Mouse (Mus musculus): Measurements from ENCODE around the gene Hoxb9. TPM values are rescaled to one million over a fixed set of nuclear protein-coding genes. Genes with fewer than 3 reads are reported as not detected.
A peak's percentile ranks its signal among the peaks of the same experiment; 100 is the strongest.

Hoxb9 gene
- polyA plus RNA-seq, 1 experiment from 2014 or later, result not detected

GRCm38 (mm10) chr11:96255111-96255995 is 15.9 kb upstream of the Hoxb9 start:
- Histone ChIP-seq H3K4me1 (ENCODE audit: control insufficient read depth, insufficient read depth, low read length) (no peaks in the 10 kb centered on the region), H3K36me3 (ENCODE audit: control insufficient read depth, insufficient read depth, low read length) (no peaks in the 10 kb centered on the region), H3K27me3 (ENCODE audit: control insufficient read depth, insufficient read depth, low read length) (peaks cover 100% of the 10 kb centered on the region), H3K9me3 (ENCODE audit: control insufficient read depth, low read length) (no peaks in the 10 kb centered on the region), H3K27ac (ENCODE audit: low read depth, low read length) (no peak overlapping the region), H3K9ac (ENCODE audit: low read length) (no peak overlapping the region), H3K4me3 (ENCODE audit: low read depth, low read length) (no peak overlapping the region), H3K4me2 (no peak overlapping the region)
- WGBS, result 2% methylated on average over 39 of the region's 39 CpGs
- no peak for ATAC-seq (ENCODE audit: low FRiP score)
- DNase-seq (ENCODE audit: low spot score, missing footprints), result peak; percentile 95

- H3K27ac ChIP-seq (ENCODE audit: low read depth, low read length), result no peak overlapping the region
- peak; percentile 86 for DNase-seq (ENCODE audit: low spot score, missing footprints)
- no peak for ATAC-seq (ENCODE audit: low FRiP score)
- 4% methylated on average over 14 of the region's 14 CpGs for WGBS
- no peaks in the 10 kb centered on the region for H3K9me3 ChIP-seq (ENCODE audit: control insufficient read depth, low read length)
- H3K4me3 ChIP-seq (ENCODE audit: low read depth, low read length), result no peak overlapping the region
- no peaks in the 10 kb centered on the region for H3K4me1 ChIP-seq (ENCODE audit: control insufficient read depth, insufficient read depth, low read length)
- peaks cover 100% of the 10 kb centered on the region for H3K27me3 ChIP-seq (ENCODE audit: control insufficient read depth, insufficient read depth, low read length)
- H3K9ac ChIP-seq (ENCODE audit: low read length), result no peak overlapping the region
- no peaks in the 10 kb centered on the region for H3K36me3 ChIP-seq (ENCODE audit: control insufficient read depth, insufficient read depth, low read length)
- H3K4me2 ChIP-seq, result no peak overlapping the region
Observed at GRCm38 (mm10) chr11:96255996-96256445, 15.2 kb upstream of the Hoxb9 start.

- Histone ChIP-seq H3K4me3 (ENCODE audit: low read depth, low read length) (no peak overlapping the region), H3K27ac (ENCODE audit: low read depth, low read length) (no peak overlapping the region), H3K27me3 (ENCODE audit: control insufficient read depth, insufficient read depth, low read length) (peaks cover 100% of the 10 kb centered on the region), H3K9ac (ENCODE audit: low read length) (no peak overlapping the region), H3K9me3 (ENCODE audit: control insufficient read depth, low read length) (no peaks in the 10 kb centered on the region), H3K4me2 (no peak overlapping the region), H3K4me1 (ENCODE audit: control insufficient read depth, insufficient read depth, low read length) (no peaks in the 10 kb centered on the region), H3K36me3 (ENCODE audit: control insufficient read depth, insufficient read depth, low read length) (no peaks in the 10 kb centered on the region)
- 21% methylated on average over 2 of the region's 2 CpGs for WGBS
- no peak for ATAC-seq (ENCODE audit: low FRiP score)
- peak; percentile 79 for DNase-seq (ENCODE audit: low spot score, missing footprints)
Observed at GRCm38 (mm10) chr11:96257141-96257540, 14.1 kb upstream of the Hoxb9 start.

- no peaks in the 10 kb centered on the region for H3K36me3 ChIP-seq (ENCODE audit: control insufficient read depth, insufficient read depth, low read length)
- H3K27me3 ChIP-seq (ENCODE audit: control insufficient read depth, insufficient read depth, low read length), result peaks cover 100% of the 10 kb centered on the region
- no peak overlapping the region for H3K27ac ChIP-seq (ENCODE audit: low read depth, low read length)
- H3K4me1 ChIP-seq (ENCODE audit: control insufficient read depth, insufficient read depth, low read length), result no peaks in the 10 kb centered on the region
- no peak overlapping the region for H3K4me2 ChIP-seq
- no peaks in the 10 kb centered on the region for H3K9me3 ChIP-seq (ENCODE audit: control insufficient read depth, low read length)
- DNase-seq (ENCODE audit: low spot score, missing footprints) (no peak), ATAC-seq (ENCODE audit: low FRiP score) (no peak)
- H3K9ac ChIP-seq (ENCODE audit: low read length), result no peak overlapping the region
- 9% methylated on average over 2 of the region's 2 CpGs for WGBS
- H3K4me3 ChIP-seq (ENCODE audit: low read depth, low read length), result no peak overlapping the region
Observed at GRCm38 (mm10) chr11:96259038-96259437, 12.2 kb upstream of the Hoxb9 start.

GRCm38 (mm10) chr11:96259511-96259910 is 11.7 kb upstream of the Hoxb9 start:
- 0% methylated on average over 1 of the region's 1 CpGs for WGBS
- DNase-seq (ENCODE audit: low spot score, missing footprints) (no peak), ATAC-seq (ENCODE audit: low FRiP score) (no peak)

GRCm38 (mm10) chr11:96260310-96260970 is 10.8 kb upstream of the Hoxb9 start:
- H3K4me2 ChIP-seq, result no peak overlapping the region
- WGBS, result 1% methylated on average over 23 of the region's 23 CpGs
- no peaks in the 10 kb centered on the region for H3K9me3 ChIP-seq (ENCODE audit: control insufficient read depth, low read length)
- H3K36me3 ChIP-seq (ENCODE audit: control insufficient read depth, insufficient read depth, low read length), result no peaks in the 10 kb centered on the region
- no peaks in the 10 kb centered on the region for H3K4me1 ChIP-seq (ENCODE audit: control insufficient read depth, insufficient read depth, low read length)
- no peak overlapping the region for H3K4me3 ChIP-seq (ENCODE audit: low read depth, low read length)
- peaks cover 100% of the 10 kb centered on the region for H3K27me3 ChIP-seq (ENCODE audit: control insufficient read depth, insufficient read depth, low read length)
- ATAC-seq (ENCODE audit: low FRiP score) (no peak), DNase-seq (ENCODE audit: low spot score, missing footprints) (peak; percentile 91)
- H3K27ac ChIP-seq (ENCODE audit: low read depth, low read length), result no peak overlapping the region
- H3K9ac ChIP-seq (ENCODE audit: low read length), result no peak overlapping the region

More at GRCm38 (mm10) chr11:96259511-96259910, 11.7 kb upstream of the Hoxb9 start:
- H3K9ac ChIP-seq (ENCODE audit: low read length), result no peak overlapping the region
- peaks cover 100% of the 10 kb centered on the region for H3K27me3 ChIP-seq (ENCODE audit: control insufficient read depth, insufficient read depth, low read length)
- H3K9me3 ChIP-seq (ENCODE audit: control insufficient read depth, low read length), result no peaks in the 10 kb centered on the region
- no peaks in the 10 kb centered on the region for H3K36me3 ChIP-seq (ENCODE audit: control insufficient read depth, insufficient read depth, low read length)
- no peak overlapping the region for H3K27ac ChIP-seq (ENCODE audit: low read depth, low read length)
- H3K4me2 ChIP-seq, result no peak overlapping the region
- H3K4me3 ChIP-seq (ENCODE audit: low read depth, low read length), result no peak overlapping the region
- no peaks in the 10 kb centered on the region for H3K4me1 ChIP-seq (ENCODE audit: control insufficient read depth, insufficient read depth, low read length)

GRCm38 (mm10) chr11:96261323-96261890 is 9.8 kb upstream of the Hoxb9 start:
- Histone ChIP-seq H3K36me3 (ENCODE audit: control insufficient read depth, insufficient read depth, low read length) (no peaks in the 10 kb centered on the region), H3K9ac (ENCODE audit: low read length) (no peak overlapping the region), H3K9me3 (ENCODE audit: control insufficient read depth, low read length) (no peaks in the 10 kb centered on the region), H3K4me2 (no peak overlapping the region), H3K4me3 (ENCODE audit: low read depth, low read length) (no peak overlapping the region), H3K4me1 (ENCODE audit: control insufficient read depth, insufficient read depth, low read length) (no peaks in the 10 kb centered on the region), H3K27ac (ENCODE audit: low read depth, low read length) (no peak overlapping the region), H3K27me3 (ENCODE audit: control insufficient read depth, insufficient read depth, low read length) (peaks cover 100% of the 10 kb centered on the region)
- DNase-seq (ENCODE audit: low spot score, missing footprints) (peak; percentile 98), ATAC-seq (ENCODE audit: low FRiP score) (no peak)
- WGBS, result 2% methylated on average over 24 of the region's 24 CpGs

GRCm38 (mm10) chr11:96262262-96262830 is 8.9 kb upstream of the Hoxb9 start:
- WGBS, result 13% methylated on average over 6 of the region's 6 CpGs
- no peak overlapping the region for H3K9ac ChIP-seq (ENCODE audit: low read length)
- no peaks in the 10 kb centered on the region for H3K4me1 ChIP-seq (ENCODE audit: control insufficient read depth, insufficient read depth, low read length)
- H3K9me3 ChIP-seq (ENCODE audit: control insufficient read depth, low read length), result no peaks in the 10 kb centered on the region
- ATAC-seq (ENCODE audit: low FRiP score) (no peak), DNase-seq (ENCODE audit: low spot score, missing footprints) (peak; percentile 89)
- H3K4me3 ChIP-seq (ENCODE audit: low read depth, low read length), result no peak overlapping the region
- no peak overlapping the region for H3K27ac ChIP-seq (ENCODE audit: low read depth, low read length)
- peaks cover 100% of the 10 kb centered on the region for H3K27me3 ChIP-seq (ENCODE audit: control insufficient read depth, insufficient read depth, low read length)
- no peak overlapping the region for H3K4me2 ChIP-seq
- H3K36me3 ChIP-seq (ENCODE audit: control insufficient read depth, insufficient read depth, low read length), result no peaks in the 10 kb centered on the region
